Mouse (Mus musculus) 3134 (cell line): Measurements from ENCODE around the gene Sdccag8.

Source experiments
- DNase-seq: peaks from one replicate; pipeline ENCODE4 v3.0.0-alpha.2; 2011; ENCODE audit warnings: low spot score; ENCODE audit not compliant: insufficient read length; ENCODE audit errors: extremely low read depth

Sdccag8 gene

GRCm38 (mm10) chr1:176873463-176873862, 59.0 kb downstream of the Sdccag8 start:
- no peak for DNase-seq

- DNase-seq = no peak
Observed at GRCm38 (mm10) chr1:176874155-176874554, 59.7 kb downstream of the Sdccag8 start.

- peak; percentile 42 for DNase-seq
Observed at GRCm38 (mm10) chr1:176877756-176878155, 63.3 kb downstream of the Sdccag8 start.

GRCm38 (mm10) chr1:176879005-176879404, 64.5 kb downstream of the Sdccag8 start:
- no peak for DNase-seq

DNA sequence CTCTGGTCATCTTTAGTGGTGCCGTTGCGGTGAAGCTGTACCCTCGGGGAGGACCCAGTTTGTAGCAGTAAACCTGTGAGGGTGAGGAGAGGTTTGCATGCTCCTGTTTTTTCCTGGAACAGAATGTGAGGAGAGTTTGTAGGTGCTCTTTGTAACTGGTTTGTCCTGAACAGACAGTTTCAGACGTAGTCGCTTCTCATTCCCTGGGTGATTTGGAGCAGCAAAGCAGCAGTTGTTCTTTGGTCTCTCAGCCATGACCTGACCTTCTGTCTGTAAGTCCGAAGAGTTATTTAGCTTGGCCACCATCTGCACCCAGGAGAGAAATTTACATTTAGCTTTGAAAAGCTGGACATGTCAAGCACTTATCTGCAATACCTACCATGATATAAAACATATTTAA, 65.2 kb downstream of the Sdccag8 start:
- no peak for DNase-seq

DNA sequence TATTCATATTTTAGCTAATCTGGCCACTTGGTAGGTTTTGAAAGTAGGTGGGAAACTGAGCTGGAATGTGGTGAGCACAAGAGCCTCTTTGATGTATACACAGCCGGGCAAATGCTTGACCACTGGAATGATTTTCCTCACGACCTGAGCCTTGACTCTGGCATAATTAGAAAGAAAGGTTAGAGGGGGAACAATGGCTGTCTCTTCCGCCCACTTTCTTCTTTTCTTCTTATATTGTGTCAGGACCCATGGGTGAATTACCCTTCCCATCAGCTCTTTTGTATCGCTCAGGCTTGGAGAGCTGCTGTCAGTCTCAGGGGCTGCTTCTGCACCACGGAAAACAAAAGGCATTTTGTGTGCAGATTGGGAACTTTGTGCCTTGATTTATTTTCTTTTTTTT, 65.6 kb downstream of the Sdccag8 start:
- DNase-seq = no peak

DNA sequence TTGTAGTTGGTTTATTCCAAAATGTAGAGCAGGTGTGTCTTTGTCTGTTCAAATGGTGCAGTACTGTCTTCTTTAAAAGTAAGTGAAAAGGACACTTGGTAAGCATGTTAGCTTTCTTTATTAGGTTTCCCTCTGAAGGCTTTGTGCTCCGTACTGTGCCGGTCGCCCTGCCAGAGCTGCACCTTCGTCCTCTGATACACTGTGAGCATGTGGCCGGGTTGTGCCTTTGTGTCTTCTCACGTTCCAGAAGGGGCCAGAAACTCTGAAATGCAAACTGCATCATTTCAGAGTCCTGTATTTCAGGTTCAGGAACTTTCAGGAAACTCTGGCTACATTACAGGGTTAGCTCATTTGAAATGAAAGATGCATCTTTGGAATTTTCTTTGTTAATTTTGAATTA, 66.5 kb downstream of the Sdccag8 start:
- DNase-seq = no peak

DNA sequence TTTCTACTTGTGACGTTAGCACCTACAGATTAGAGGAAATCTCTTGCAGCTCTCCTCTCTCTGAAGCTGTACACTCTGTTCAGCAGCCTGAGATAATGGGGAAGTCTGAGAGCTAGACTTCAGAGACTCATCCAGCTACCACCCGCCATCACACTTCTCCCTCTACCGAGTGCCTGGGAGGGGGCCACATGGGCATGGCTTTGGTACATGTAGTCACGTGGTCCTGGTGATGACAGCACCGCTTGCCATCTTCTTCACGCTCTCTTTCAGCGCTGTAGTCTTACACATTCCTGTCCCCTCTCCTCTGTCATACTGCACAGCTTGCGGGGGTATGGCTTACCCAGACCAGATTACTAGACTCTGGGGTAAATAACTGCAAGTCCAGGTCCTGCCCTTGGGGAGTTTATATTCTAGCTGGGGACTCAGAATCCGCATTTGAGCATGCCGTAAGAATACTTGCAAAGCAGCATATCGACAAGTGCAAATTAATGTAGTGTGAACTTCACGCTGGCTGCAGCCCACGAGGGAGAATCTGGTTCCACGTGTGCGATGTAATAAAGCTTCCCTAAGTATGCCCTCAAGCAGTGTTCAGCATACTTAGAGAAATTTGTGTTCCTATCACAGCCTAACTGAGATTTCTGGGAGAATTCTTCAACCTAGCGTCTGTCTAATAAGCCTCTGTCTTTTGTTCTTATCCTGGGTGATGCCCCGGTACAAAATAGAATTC, 70.9 kb downstream of the Sdccag8 start:
- DNase-seq = no peak

GRCm38 (mm10) chr1:176886002-176886401, 71.5 kb downstream of the Sdccag8 start:
- DNase-seq = no peak

DNA sequence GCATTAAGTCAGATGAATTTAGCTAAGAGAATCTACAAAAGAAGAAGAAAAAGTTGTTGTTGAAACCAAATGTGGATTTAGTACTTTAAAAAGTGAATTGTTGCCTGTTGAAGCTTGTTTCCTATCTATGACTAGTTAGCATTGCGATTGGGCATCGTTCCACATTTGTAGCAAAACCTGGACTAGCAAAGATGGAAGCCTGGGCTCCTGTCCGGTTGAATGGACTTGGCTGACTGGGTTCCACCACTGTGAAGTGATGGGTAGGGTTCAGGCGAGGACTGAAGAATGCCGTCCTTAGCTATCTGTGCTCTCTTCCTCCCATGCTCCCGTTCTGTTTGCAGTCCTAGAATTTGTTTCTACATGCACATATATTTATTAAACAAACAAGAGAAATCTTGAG, 89.3 kb downstream of the Sdccag8 start:
- DNase-seq = no peak

GRCm38 (mm10) chr1:176915946-176916345, 101.5 kb downstream of the Sdccag8 start:
- DNase-seq = no peak

DNA sequence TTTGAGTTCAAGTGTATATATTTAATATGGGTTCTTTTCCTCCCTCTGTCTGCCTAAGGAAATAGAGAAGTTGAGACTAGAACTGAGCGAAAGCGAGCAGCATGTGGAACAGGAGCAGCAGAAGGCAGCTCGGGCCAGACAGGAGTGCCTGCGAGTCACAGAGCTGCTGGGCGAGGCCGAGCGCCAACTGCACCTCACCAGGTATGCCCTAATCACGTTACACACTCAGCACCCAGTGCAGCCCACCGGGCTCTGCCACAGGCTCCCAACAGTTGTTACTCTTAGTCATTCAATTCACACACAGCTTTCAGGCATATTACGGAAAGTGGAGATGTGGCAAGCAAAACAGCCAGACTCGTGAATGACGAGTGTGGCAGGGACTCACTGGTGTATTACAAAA, 105.0 kb downstream of the Sdccag8 start:
- DNase-seq = no peak

DNA sequence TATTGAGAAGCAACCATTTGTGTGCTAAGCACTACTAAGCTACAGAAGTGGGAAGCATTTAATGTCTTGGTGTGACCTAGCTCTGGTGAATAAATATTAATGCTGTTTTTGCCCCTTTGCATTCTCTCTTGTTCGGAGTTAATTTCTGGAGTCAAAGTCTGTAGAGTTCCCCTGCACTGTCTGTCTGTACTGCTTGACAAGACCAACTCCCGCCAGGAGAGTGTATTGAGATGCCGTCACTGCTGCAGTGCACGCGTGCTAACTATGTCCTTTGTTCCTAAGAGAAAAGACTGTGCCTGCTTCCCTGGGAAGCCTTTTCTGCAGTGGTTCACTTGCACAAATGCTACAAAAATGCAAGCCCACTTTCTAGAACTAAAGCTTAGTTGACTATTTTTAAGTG, 108.4 kb downstream of the Sdccag8 start:
- DNase-seq = no peak

DNA sequence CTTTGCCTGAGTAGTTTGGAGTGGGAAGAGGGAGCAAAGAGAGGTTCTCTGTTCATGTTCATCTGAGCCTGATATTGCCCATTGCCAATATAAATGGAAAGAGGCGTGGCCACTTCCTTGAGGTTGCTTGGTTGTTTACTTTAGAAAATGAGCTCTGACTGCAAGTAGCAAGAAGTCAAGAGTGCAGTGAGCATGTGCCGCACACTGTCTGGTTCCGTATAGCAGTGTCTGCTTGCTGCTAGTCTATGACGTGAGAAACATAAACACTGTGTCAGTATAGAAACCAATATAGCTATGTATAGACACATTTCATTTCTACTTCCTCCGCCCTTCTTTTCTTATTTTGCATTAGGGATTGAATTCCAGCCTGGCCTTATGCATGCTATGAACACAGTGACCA, 111.5 kb downstream of the Sdccag8 start:
- no peak for DNase-seq

- DNase-seq = no peak
Observed at GRCm38 (mm10) chr1:176927312-176927711, 112.9 kb downstream of the Sdccag8 start.

- no peak for DNase-seq
Observed at GRCm38 (mm10) chr1:176929710-176930109, 115.2 kb downstream of the Sdccag8 start.

GRCm38 (mm10) chr1:176930574-176930973, 116.1 kb downstream of the Sdccag8 start:
- DNase-seq = no peak

DNA sequence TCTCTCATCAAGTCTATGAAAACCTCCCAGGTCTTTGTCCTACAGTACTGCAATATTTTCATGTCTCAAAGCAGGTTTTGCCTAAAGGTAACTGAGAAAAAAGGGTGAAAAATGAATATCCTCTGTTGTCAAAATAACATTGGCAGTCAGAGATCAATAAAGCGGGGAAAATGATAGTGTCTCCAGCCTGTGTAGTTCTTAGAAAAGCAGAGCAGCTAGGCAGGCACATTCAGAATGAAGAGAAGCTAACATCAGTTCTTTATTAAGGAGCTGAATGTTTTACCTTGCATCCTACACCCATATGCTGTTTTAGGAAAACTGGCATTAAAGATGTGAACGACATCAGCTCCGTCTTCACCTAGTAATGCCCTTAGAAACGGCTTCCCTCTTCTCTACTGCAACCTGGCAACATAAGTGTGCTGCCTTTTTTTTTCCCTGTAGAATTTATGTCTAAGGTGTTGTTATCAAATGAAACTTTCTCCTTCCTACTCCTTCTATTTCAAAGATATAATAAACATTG, 116.6 kb downstream of the Sdccag8 start:
- DNase-seq = no peak

DNA sequence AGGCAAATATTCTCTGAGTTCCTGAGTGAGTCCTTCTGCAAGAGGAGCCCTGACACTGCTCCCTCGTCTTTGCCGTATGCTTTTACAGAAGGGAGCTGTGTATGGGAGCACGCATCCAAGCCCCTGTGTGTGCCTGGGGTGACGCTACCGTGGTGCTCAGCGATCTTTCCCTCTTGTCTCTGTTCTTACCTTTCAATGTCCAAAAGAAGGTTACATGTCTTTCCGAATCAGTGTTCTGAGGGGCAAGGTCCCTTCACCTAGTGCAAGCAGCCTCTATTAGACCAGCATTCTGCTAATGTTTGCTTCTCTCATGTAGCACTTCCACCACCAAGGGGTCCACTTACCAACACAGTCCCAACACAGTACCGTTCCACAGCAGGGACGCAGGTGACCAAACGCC, 117.1 kb downstream of the Sdccag8 start:
- no peak for DNase-seq

DNA sequence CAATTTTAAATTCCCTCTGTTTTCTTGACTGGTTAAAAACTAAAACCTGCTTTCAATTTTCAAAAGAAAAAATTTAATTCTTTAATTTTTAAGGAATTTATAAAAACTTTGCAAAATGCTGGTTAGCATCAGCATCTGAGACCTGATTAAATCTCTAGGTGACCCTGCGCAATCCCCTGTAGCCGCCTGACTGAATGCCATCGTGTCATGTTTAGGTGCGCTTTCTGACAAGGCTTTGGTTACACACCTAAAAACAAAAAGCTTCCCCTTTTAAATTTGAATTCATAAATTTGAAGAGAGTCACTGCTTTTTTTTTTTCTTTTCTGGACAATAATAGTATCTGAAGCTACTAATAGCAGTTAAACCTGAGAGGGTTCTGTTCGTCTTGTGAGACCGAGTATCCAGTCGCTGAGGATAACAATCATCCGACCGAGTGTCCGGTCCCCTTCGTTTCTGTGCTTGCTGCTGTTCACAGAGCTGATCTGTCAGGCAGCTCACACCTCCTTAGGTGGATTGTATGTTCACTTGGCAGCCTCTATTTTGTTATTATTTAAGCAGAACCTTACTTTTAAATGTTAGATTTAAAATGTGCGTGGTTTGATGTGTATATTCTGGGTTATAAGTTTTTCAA, 118.0 kb downstream of the Sdccag8 start:
- DNase-seq = no peak

- DNase-seq = no peak
Observed at GRCm38 (mm10) chr1:176933319-176933718, 118.9 kb downstream of the Sdccag8 start.

DNA sequence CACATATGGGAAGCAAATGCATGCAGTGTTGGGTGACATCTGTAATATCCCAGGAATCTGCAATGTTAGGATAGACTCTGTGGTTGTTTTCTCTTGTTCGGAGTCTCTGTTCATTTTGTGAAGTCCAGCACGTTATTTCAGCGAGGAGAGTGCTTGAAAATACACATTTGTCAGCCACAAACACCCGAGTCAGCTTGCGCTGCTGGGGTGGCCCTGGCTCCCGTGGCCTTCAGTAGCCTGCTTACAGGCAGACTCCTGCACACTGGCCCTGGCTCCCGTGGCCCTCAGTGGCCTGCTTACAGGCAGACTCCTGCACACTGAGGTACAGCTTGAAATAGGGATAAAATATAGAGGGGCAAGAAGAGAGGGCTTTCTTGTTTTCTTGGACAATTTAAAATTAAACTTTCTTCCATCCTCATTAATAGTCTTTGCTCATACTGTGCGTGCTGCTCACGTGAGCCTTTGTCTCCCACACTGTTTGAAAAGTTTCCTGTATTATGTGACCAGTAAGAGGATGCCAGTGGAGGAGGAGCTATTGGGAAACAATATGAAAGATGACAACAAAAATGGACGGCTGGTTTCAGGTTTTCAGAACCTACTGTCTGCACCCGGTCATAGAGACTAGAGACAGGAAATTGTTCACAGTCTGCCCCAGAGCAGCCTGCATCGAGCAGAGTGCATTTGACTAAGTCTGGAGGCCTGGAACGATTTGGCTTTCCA, 119.7 kb downstream of the Sdccag8 start:
- no peak for DNase-seq
